Mouse (Mus musculus): ENCODE measurements at regions not wholly inside any gene's neighbourhood (a gene's known extent, or its start where the extent isn't known, plus 50 kb on each side); places are given as distances from the start of the nearest gene placed in this dataset.
"Not testable (repeated sequence)": the region's sequence is repeated elsewhere in the genome, so short reads cannot be mapped to it uniquely, and the experiment has no call there.

GRCm38 (mm10) chr8:24386462-24386861 lies 339.2 kb downstream of the Adam3 start:
- Histone ChIP-seq H3K4me3 (no peak overlapping the region), H3K4me2 (replicated peaks) (no peak overlapping the region), H3K4me1 (no peaks in the 10 kb centered on the region), H3K9ac (replicated peaks) (no peak overlapping the region), H3K9me3 (no peaks in the 10 kb centered on the region), H3K27me3 (no peaks in the 10 kb centered on the region; the same call in 1 of the 2 replicates), H3K27ac (replicated peaks) (no peak overlapping the region), H3K36me3 (no peaks in the 10 kb centered on the region)
- 5% methylated on average over 3 of the region's 3 CpGs for WGBS
- peak; percentile 56; the same call in 1 of the 2 replicates for ATAC-seq (ENCODE audit: low FRiP score, low read depth)

GRCm38 (mm10) chr8:24383963-24384435 lies 341.7 kb downstream of the Adam3 start:
- no peaks in the 10 kb centered on the region for H3K36me3 ChIP-seq
- no peak overlapping the region for H3K4me3 ChIP-seq
- no peak overlapping the region for H3K9ac ChIP-seq (replicated peaks)
- no peak overlapping the region for H3K27ac ChIP-seq (replicated peaks)
- H3K27me3 ChIP-seq = no peaks in the 10 kb centered on the region; the same call in 1 of the 2 replicates
- H3K9me3 ChIP-seq = no peaks in the 10 kb centered on the region
- WGBS = 74% methylated on average over 8 of the region's 8 CpGs
- H3K4me2 ChIP-seq (replicated peaks) = no peak overlapping the region
- no peaks in the 10 kb centered on the region for H3K4me1 ChIP-seq
- no peak for ATAC-seq (ENCODE audit: low FRiP score, low read depth)

- WGBS = 80% methylated on average over 14 of the region's 14 CpGs
- Histone ChIP-seq H3K4me1 (no peaks in the 10 kb centered on the region), H3K36me3 (no peaks in the 10 kb centered on the region), H3K9me3 (no peaks in the 10 kb centered on the region), H3K4me3 (no peak overlapping the region), H3K4me2 (replicated peaks) (no peak overlapping the region), H3K27me3 (no peaks in the 10 kb centered on the region; the same call in 1 of the 2 replicates), H3K9ac (replicated peaks) (no peak overlapping the region), H3K27ac (replicated peaks) (no peak overlapping the region)
- ATAC-seq (ENCODE audit: low FRiP score, low read depth) = no peak
Measured at GRCm38 (mm10) chr8:24383130-24383962, 342.3 kb downstream of the Adam3 start.

GRCm38 (mm10) chr8:24381666-24382253 lies 343.9 kb downstream of the Adam3 start:
- no peaks in the 10 kb centered on the region for H3K9me3 ChIP-seq
- no peaks in the 10 kb centered on the region; the same call in 1 of the 2 replicates for H3K27me3 ChIP-seq
- H3K4me2 ChIP-seq (replicated peaks) = no peak overlapping the region
- H3K4me3 ChIP-seq = no peak overlapping the region
- ATAC-seq (ENCODE audit: low FRiP score, low read depth) = no peak
- H3K36me3 ChIP-seq = no peaks in the 10 kb centered on the region
- H3K9ac ChIP-seq (replicated peaks) = no peak overlapping the region
- H3K4me1 ChIP-seq = no peaks in the 10 kb centered on the region
- WGBS = 84% methylated on average over 3 of the region's 3 CpGs
- no peak overlapping the region for H3K27ac ChIP-seq (replicated peaks)

GRCm38 (mm10) chr8:24378070-24378469 lies 347.6 kb downstream of the Adam3 start:
- Histone ChIP-seq H3K9me3 (no peaks in the 10 kb centered on the region), H3K4me1 (no peaks in the 10 kb centered on the region), H3K9ac (replicated peaks) (no peak overlapping the region), H3K4me2 (replicated peaks) (no peak overlapping the region), H3K36me3 (no peaks in the 10 kb centered on the region), H3K27ac (replicated peaks) (no peak overlapping the region), H3K4me3 (no peak overlapping the region), H3K27me3 (no peaks in the 10 kb centered on the region)
- no peak for ATAC-seq (ENCODE audit: low FRiP score, low read depth)

- H3K27ac ChIP-seq (replicated peaks); H3K27me3 ChIP-seq; H3K36me3 ChIP-seq; ATAC-seq (ENCODE audit: low FRiP score, low read depth); H3K4me3 ChIP-seq; H3K4me1 ChIP-seq; H3K4me2 ChIP-seq (replicated peaks); H3K9ac ChIP-seq (replicated peaks); H3K9me3 ChIP-seq: not testable (repeated sequence)
- WGBS = 88% methylated on average over 10 of the region's 10 CpGs
Measured at GRCm38 (mm10) chr8:24376846-24377245, 348.8 kb downstream of the Adam3 start.

- Histone ChIP-seq H3K36me3 (no peaks in the 10 kb centered on the region), H3K4me3 (no peak overlapping the region), H3K9me3 (no peaks in the 10 kb centered on the region), H3K27ac (replicated peaks) (no peak overlapping the region), H3K27me3 (no peaks in the 10 kb centered on the region), H3K4me2 (replicated peaks) (no peak overlapping the region), H3K9ac (replicated peaks) (no peak overlapping the region), H3K4me1 (no peaks in the 10 kb centered on the region)
- WGBS = 94% methylated on average over 1 of the region's 1 CpGs
- ATAC-seq (ENCODE audit: low FRiP score, low read depth) = no peak
Measured at GRCm38 (mm10) chr8:24374503-24374902, 351.1 kb downstream of the Adam3 start.

GRCm38 (mm10) chr8:24372068-24372467 lies 353.6 kb downstream of the Adam3 start:
- Histone ChIP-seq H3K4me3 (no peak overlapping the region), H3K36me3 (no peaks in the 10 kb centered on the region), H3K27ac (replicated peaks) (no peak overlapping the region), H3K4me1 (no peaks in the 10 kb centered on the region), H3K4me2 (replicated peaks) (no peak overlapping the region), H3K27me3 (no peaks in the 10 kb centered on the region), H3K9me3 (no peaks in the 10 kb centered on the region), H3K9ac (replicated peaks) (no peak overlapping the region)
- WGBS = 90% methylated on average over 4 of the region's 4 CpGs
- no peak for ATAC-seq (ENCODE audit: low FRiP score, low read depth)

- H3K36me3 ChIP-seq = no peaks in the 10 kb centered on the region
- H3K4me2 ChIP-seq (replicated peaks) = no peak overlapping the region
- no peak for ATAC-seq (ENCODE audit: low FRiP score, low read depth)
- no peaks in the 10 kb centered on the region for H3K27me3 ChIP-seq
- no peaks in the 10 kb centered on the region for H3K4me1 ChIP-seq
- no peak overlapping the region for H3K27ac ChIP-seq (replicated peaks)
- no peak overlapping the region for H3K4me3 ChIP-seq
- H3K9me3 ChIP-seq = no peaks in the 10 kb centered on the region
- H3K9ac ChIP-seq (replicated peaks) = no peak overlapping the region
Measured at GRCm38 (mm10) chr8:24366000-24366399, 359.7 kb downstream of the Adam3 start.

- Histone ChIP-seq H3K4me1 (no peaks in the 10 kb centered on the region), H3K9ac (replicated peaks) (no peak overlapping the region), H3K9me3 (no peaks in the 10 kb centered on the region), H3K27ac (replicated peaks) (no peak overlapping the region), H3K4me2 (replicated peaks) (no peak overlapping the region), H3K36me3 (no peaks in the 10 kb centered on the region), H3K27me3 (no peaks in the 10 kb centered on the region), H3K4me3 (no peak overlapping the region)
- ATAC-seq (ENCODE audit: low FRiP score, low read depth) = no peak
- whole genome bisulfite sequencing = 78% methylated on average over 4 of the region's 4 CpGs
Measured at GRCm38 (mm10) chr8:24364685-24365084, 361.0 kb downstream of the Adam3 start.

GRCm38 (mm10) chr8:24359022-24359600 lies 366.5 kb downstream of the Adam3 start:
- no peak for ATAC-seq (ENCODE audit: low FRiP score, low read depth)
- Histone ChIP-seq H3K36me3 (no peaks in the 10 kb centered on the region), H3K4me2 (replicated peaks) (no peak overlapping the region), H3K4me3 (no peak overlapping the region), H3K9me3 (no peaks in the 10 kb centered on the region), H3K4me1 (no peaks in the 10 kb centered on the region), H3K27ac (replicated peaks) (no peak overlapping the region), H3K9ac (replicated peaks) (no peak overlapping the region), H3K27me3 (no peaks in the 10 kb centered on the region)

- H3K4me2 ChIP-seq (replicated peaks) = no peak overlapping the region
- no peak overlapping the region for H3K9ac ChIP-seq (replicated peaks)
- ATAC-seq (ENCODE audit: low FRiP score, low read depth) = no peak
- H3K36me3 ChIP-seq = no peaks in the 10 kb centered on the region
- no peak overlapping the region for H3K4me3 ChIP-seq
- no peak overlapping the region for H3K27ac ChIP-seq (replicated peaks)
- no peaks in the 10 kb centered on the region for H3K27me3 ChIP-seq
- no peaks in the 10 kb centered on the region for H3K4me1 ChIP-seq
- no peaks in the 10 kb centered on the region for H3K9me3 ChIP-seq
- WGBS = 92% methylated on average over 4 of the region's 4 CpGs
Measured at GRCm38 (mm10) chr8:24355146-24355545, 370.5 kb downstream of the Adam3 start.
